ENCODE assay signal across 28 mouse cellular contexts in the genomic region with DNA sequence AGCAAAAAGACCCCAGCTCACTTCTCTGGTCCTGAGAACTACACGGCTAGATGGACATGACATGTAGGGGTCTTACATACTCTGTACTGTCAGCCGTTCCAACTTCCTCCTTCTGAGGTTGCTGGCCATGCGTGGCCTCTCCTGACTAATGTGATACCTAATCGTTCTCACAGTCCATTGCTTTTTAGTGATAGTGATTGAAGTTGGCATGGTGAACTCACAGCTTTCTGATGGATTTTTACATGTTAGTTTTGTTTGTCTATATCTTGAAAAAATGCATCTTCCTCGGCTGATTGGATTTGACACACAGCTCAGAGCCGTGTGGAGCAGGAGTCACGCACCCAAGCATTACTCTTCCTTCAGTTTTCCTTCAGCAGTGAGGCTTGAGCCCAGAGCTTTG. TPM values are rescaled to one million over a fixed set of nuclear protein-coding genes. Genes with fewer than 3 reads are reported as not detected.
"Had no signal": no experiment of that assay in that cellular context is flagged by ENCODE, and none has a peak within 500 bp of the region (broad histone marks: within the 10 kb centered on the region; RNA-seq: fewer than 3 reads in every experiment).

No protein-coding gene starts in this region.

- H3K27ac ChIP-seq: gastrocnemius, adult 2 months; hindbrain, embryonic 10.5 days; hindbrain, embryonic 12.5 days; hindbrain, embryonic 14.5 days; intestine, embryonic 15.5 days; kidney, postnatal 0 days; limb, embryonic 13.5 days; limb, embryonic 15.5 days; liver, embryonic 12.5 days; liver, embryonic 14.5 days had no signal

- H3K27me3 ChIP-seq: heart, embryonic 12.5 days; intestine, embryonic 15.5 days; limb, embryonic 13.5 days; limb, embryonic 15.5 days; liver, embryonic 12.5 days had no signal

- H3K36me3 ChIP-seq: intestine, embryonic 15.5 days had no signal

- H3K4me2 ChIP-seq: heart, embryonic 12.5 days; hindbrain, embryonic 12.5 days; hindbrain, embryonic 14.5 days; intestine, embryonic 15.5 days; limb, embryonic 13.5 days; limb, embryonic 15.5 days; liver, embryonic 12.5 days had no signal

- H3K4me3 ChIP-seq: gastrocnemius, adult 2 months; heart, embryonic 10.5 days; heart, embryonic 12.5 days; hindbrain, embryonic 10.5 days; hindbrain, embryonic 12.5 days; intestine, embryonic 15.5 days; limb, embryonic 13.5 days; limb, embryonic 15.5 days; liver, embryonic 12.5 days had no signal

- H3K9ac ChIP-seq: heart, embryonic 12.5 days; hindbrain, embryonic 12.5 days; hindbrain, embryonic 14.5 days; intestine, embryonic 15.5 days; limb, embryonic 13.5 days; limb, embryonic 15.5 days; liver, embryonic 12.5 days; liver, embryonic 14.5 days had no signal

- H3K9me3 ChIP-seq: heart, embryonic 10.5 days; heart, embryonic 12.5 days; hindbrain, embryonic 10.5 days; hindbrain, embryonic 12.5 days; intestine, embryonic 15.5 days; limb, embryonic 13.5 days; limb, embryonic 15.5 days; liver, embryonic 12.5 days had no signal

- H3K4me1 ChIP-seq: liver, embryonic 12.5 days had no signal

- DNase-seq: gastrocnemius, adult 2 months; gastrocnemius, postnatal 10 days; gastrocnemius, postnatal 25 days; heart, adult 18-20 months; heart, postnatal 10 days; heart, postnatal 4 days; kidney, adult 2 months; kidney, adult 9 months; kidney, postnatal 14 days; kidney, postnatal 4 days; layer of hippocampus, adult 9-11 months; layer of hippocampus, postnatal 36 days; left cerebral cortex, postnatal 4 days had no signal

- ATAC-seq: hindbrain, embryonic 16.5 days; inflammation-experienced regulatory T-cells, adult 6 months; intestine, postnatal 0 days; liver, embryonic 12.5 days had no signal

RNA-seq across cellular contexts. Expression of a gene that starts 42.7 kb away (rescaled TPM):
- total RNA-seq: granulocyte monocyte progenitor cell, adult 5-6 weeks had no signal
